Mouse (Mus musculus): ENCODE measurements around the gene Abcg8.

- no peak for TF ChIP-seq POLR2A (IDR thresholded peaks at IDR 0.05; ENCODE audit: extremely low read depth, insufficient read depth, low read length)
- no peak for TF ChIP-seq CTCF (IDR thresholded peaks at IDR 0.05; ENCODE audit: extremely low read depth, insufficient read depth, low read length)
Observed at GRCm38 (mm10) chr17:84729140-84729539, 53.0 kb downstream of the Abcg8 start.
